Mouse (Mus musculus): ENCODE data around the gene Cnot8. TPM values are rescaled to one million over a fixed set of nuclear protein-coding genes. Genes with fewer than 3 reads are reported as not detected.

Cnot8 gene
- total RNA-seq, 4 experiments from 2014 or later: 30.3 to 36.8 (median 32.5) TPM

- DNase-seq (ENCODE audit: low spot score in 2 of 2): no peak
Measured at GRCm38 (mm10) chr11:58156871-58157270, 52.9 kb downstream of the Cnot8 start.

DNA sequence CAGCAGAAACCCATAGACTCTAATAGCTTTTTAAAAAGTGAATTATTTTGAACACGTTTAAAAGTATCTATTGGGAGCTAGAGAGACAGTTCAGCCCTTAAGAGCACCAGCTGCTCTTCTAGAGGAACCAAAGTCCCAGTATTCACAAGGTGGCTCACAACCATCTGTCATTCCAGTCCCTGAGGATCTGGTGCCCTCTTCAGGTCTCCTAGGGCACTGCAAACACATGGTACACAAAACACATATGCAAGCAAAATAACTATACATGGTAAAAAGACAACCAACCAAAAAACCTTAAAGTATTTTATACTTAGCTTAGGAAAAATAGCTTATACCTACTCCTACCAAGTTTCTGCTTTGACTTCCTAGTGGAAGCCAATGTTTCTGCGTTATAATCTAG lies 61.1 kb downstream of the Cnot8 start:
- no peak for DNase-seq (ENCODE audit: low spot score in 2 of 2)

GRCm38 (mm10) chr11:58167822-58168166 lies 63.8 kb downstream of the Cnot8 start:
- no peak for DNase-seq (ENCODE audit: low spot score in 2 of 2)

Other genes with a start within 250 kb of the Cnot8 start
- 100 to 1,000 TPM in 3 of 4 experiments, 10 to 100 TPM in 1; 98.4 to 121 (median 107) TPM for gene Larp1, start 95.1 kb upstream of the Cnot8 start, total RNA-seq (2022)
- gene Gm12248, start 11.0 kb upstream of the Cnot8 start, total RNA-seq (2022): not detected
- gene Gemin5, start 64.4 kb downstream of the Cnot8 start, total RNA-seq (2022): 10 to 100 TPM in 2 of 4 experiments, 1 to 10 TPM in 2; 9.0 to 11.3 (median 10.1) TPM
- gene Mrpl22, start 67.5 kb downstream of the Cnot8 start, total RNA-seq (2022): 10 to 100 TPM; 33.9 to 39.7 (median 37.6) TPM
- gene Igtp, start 95.4 kb downstream of the Cnot8 start, total RNA-seq (2022): 1 to 10 TPM; 7.9 to 9.9 (median 8.3) TPM
- 10 to 100 TPM in 2 of 4 experiments, 1 to 10 TPM in 2; 8.3 to 11.3 (median 9.9) TPM for gene Irgm2, start 95.5 kb downstream of the Cnot8 start, total RNA-seq (2022)
- not detected for gene 4930438A08Rik, start 170.6 kb downstream of the Cnot8 start, total RNA-seq (2022)
- gene Zfp692, start 202.9 kb downstream of the Cnot8 start, total RNA-seq (2022): 1 to 10 TPM; 2.5 to 5.3 (median 3.1) TPM
- 10 to 100 TPM; 39.8 to 49.3 (median 40.6) TPM for gene Zfp672, start 226.2 kb downstream of the Cnot8 start, total RNA-seq (2022)
- gene Sh3bp5l, start 226.6 kb downstream of the Cnot8 start, total RNA-seq (2022): 10 to 100 TPM; 22.1 to 27.2 (median 24.4) TPM